Mouse (Mus musculus): ENCODE measurements at regions not wholly inside any gene's neighbourhood (a gene's known extent, or its start where the extent isn't known, plus 50 kb on each side); places are given as distances from the start of the nearest gene placed in this dataset.

DNA sequence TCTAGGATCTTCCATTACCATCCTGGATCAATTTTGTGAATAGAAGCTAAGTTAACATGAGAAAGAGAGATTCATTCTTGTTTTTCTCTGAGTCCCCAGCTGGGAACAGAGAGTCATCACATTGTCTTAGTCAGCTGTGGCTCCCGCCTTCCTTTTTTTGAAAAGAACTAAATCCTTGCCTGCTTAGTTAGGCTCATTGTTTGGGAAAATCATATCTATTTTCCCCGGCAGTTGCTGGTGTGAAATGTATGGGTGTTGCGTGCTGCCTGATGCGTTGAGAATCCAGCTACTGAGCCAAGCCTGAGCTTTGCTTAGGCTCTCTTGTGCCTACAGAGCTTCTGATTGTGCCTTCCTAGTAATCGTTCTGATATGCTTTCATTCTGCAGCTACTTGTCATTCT lies 66.3 kb downstream of the Fam50b start:
- H3K9ac ChIP-seq, result no peak overlapping the region
- no peak overlapping the region for H3K27ac ChIP-seq
- no peaks in the 10 kb centered on the region for H3K36me3 ChIP-seq
- no peaks in the 10 kb centered on the region for H3K27me3 ChIP-seq
- ATAC-seq (ENCODE audit: low FRiP score, low read depth), result no peak
- WGBS, result 81% methylated on average over 5 of the region's 5 CpGs
- H3K9me3 ChIP-seq, result no peaks in the 10 kb centered on the region
- no peak overlapping the region for H3K4me2 ChIP-seq (replicated peaks)
- H3K4me3 ChIP-seq, result no peak overlapping the region
- H3K4me1 ChIP-seq, result no peaks in the 10 kb centered on the region

- 36% methylated on average over 9 of the region's 9 CpGs for WGBS
- Histone ChIP-seq H3K4me3 (no peak overlapping the region), H3K27me3 (no peaks in the 10 kb centered on the region), H3K4me1 (peaks cover 16% of the 10 kb centered on the region; the same call in 1 of the 2 replicates), H3K36me3 (no peaks in the 10 kb centered on the region), H3K9me3 (no peaks in the 10 kb centered on the region), H3K9ac (no peak overlapping the region), H3K27ac (peak overlapping the region; percentile 74), H3K4me2 (replicated peaks) (no peak overlapping the region)
- ATAC-seq (ENCODE audit: low FRiP score, low read depth), result peak; percentile 57; the same call in 1 of the 2 replicates
Measured at GRCm38 (mm10) chr13:34806532-34807092, 68.5 kb upstream of the Prpf4b start.

GRCm38 (mm10) chr13:34809536-34809935 lies 65.6 kb upstream of the Prpf4b start:
- no peak for ATAC-seq (ENCODE audit: low FRiP score, low read depth)

GRCm38 (mm10) chr13:34814161-34815056 lies 60.7 kb upstream of the Prpf4b start:
- Histone ChIP-seq H3K4me3 (no peak overlapping the region), H3K4me1 (peaks cover 23% of the 10 kb centered on the region), H3K36me3 (no peaks in the 10 kb centered on the region), H3K27ac (peak overlapping the region; percentile 83), H3K9ac (peak overlapping the region; percentile 31), H3K27me3 (no peaks in the 10 kb centered on the region), H3K9me3 (peaks cover 8% of the 10 kb centered on the region), H3K4me2 (replicated peaks) (peak overlapping the region; percentile 44)
- 19% methylated on average over 18 of the region's 18 CpGs for WGBS
- peak; percentile 85 for ATAC-seq (ENCODE audit: low FRiP score, low read depth)

More at GRCm38 (mm10) chr13:34809536-34809935, 65.6 kb upstream of the Prpf4b start:
- Histone ChIP-seq H3K36me3 (no peaks in the 10 kb centered on the region), H3K27me3 (no peaks in the 10 kb centered on the region), H3K9me3 (peaks cover 8% of the 10 kb centered on the region), H3K4me2 (replicated peaks) (no peak overlapping the region), H3K4me1 (peaks cover 22% of the 10 kb centered on the region), H3K9ac (no peak overlapping the region), H3K27ac (no peak overlapping the region), H3K4me3 (no peak overlapping the region)
- WGBS, result 89% methylated on average over 1 of the region's 1 CpGs

DNA sequence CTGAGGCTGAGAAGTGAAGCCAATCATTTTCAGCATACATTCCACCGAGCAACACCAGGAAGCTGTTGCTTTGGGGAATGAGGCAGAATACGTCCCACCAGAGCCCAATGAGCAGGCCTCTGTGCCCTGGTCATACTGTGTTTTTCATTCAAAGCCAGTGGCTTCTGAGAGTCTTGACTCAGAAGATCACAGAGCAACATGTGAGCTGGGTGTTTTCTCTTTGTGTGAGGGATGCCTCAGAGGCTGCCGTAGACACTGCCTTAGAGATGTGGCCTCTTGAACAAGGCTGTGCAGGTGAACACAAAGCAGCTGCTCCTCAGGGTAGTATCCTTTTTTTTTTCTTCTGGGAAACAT lies 60.1 kb upstream of the Prpf4b start:
- Histone ChIP-seq H3K27me3 (no peaks in the 10 kb centered on the region), H3K4me1 (peaks cover 23% of the 10 kb centered on the region), H3K36me3 (no peaks in the 10 kb centered on the region), H3K27ac (peak overlapping the region; percentile 83), H3K9ac (peak overlapping the region; percentile 31), H3K9me3 (peaks cover 8% of the 10 kb centered on the region), H3K4me2 (replicated peaks) (peak overlapping the region; percentile 44), H3K4me3 (no peak overlapping the region)
- no peak; the same call in 1 of the 2 replicates for ATAC-seq (ENCODE audit: low FRiP score, low read depth)
- WGBS, result 41% methylated on average over 3 of the region's 3 CpGs

- Histone ChIP-seq H3K4me2 (replicated peaks) (no peak overlapping the region), H3K27ac (no peak overlapping the region), H3K4me3 (no peak overlapping the region), H3K27me3 (no peaks in the 10 kb centered on the region), H3K9me3 (peaks cover 2% of the 10 kb centered on the region; the same call in 1 of the 2 replicates), H3K4me1 (peaks cover 28% of the 10 kb centered on the region), H3K9ac (no peak overlapping the region), H3K36me3 (no peaks in the 10 kb centered on the region)
- WGBS, result 87% methylated on average over 5 of the region's 5 CpGs
- no peak for ATAC-seq (ENCODE audit: low FRiP score, low read depth)
Measured at GRCm38 (mm10) chr13:34818211-34818610, 56.9 kb upstream of the Prpf4b start.

DNA sequence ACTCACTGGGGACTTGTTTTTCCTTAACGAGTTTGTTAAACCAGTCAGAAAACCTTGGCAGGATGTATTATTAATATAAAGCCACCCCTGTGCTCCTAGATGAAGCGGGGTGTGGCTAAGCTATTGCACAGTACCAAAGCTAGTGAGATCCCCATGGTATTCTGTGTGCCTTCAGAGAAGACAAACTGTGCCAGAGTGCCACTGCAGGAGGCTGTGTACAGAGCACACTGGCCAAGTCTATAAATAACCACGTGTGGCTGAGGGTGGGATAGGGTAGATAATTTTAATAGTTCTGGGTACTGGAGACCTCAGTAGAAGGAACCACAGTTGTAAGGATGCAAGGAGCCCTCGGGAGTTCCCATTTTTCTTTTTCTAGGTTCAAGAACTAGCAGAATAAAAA lies 54.7 kb upstream of the Prpf4b start:
- Histone ChIP-seq H3K9me3 (no peaks in the 10 kb centered on the region), H3K4me3 (no peak overlapping the region), H3K4me2 (replicated peaks) (no peak overlapping the region), H3K9ac (no peak overlapping the region), H3K27ac (no peak overlapping the region), H3K4me1 (peaks cover 13% of the 10 kb centered on the region), H3K36me3 (no peaks in the 10 kb centered on the region), H3K27me3 (no peaks in the 10 kb centered on the region)
- WGBS, result 55% methylated on average over 4 of the region's 4 CpGs
- peak; percentile 89 for ATAC-seq (ENCODE audit: low FRiP score, low read depth)

- Histone ChIP-seq H3K36me3 (no peaks in the 10 kb centered on the region), H3K9me3 (no peaks in the 10 kb centered on the region), H3K4me3 (no peak overlapping the region), H3K9ac (no peak overlapping the region), H3K4me1 (0 out of 2 replicates have a peak, but pooled peaks cover 4% of the 10 kb centered on the region), H3K27me3 (no peaks in the 10 kb centered on the region), H3K27ac (no peak overlapping the region), H3K4me2 (replicated peaks) (no peak overlapping the region)
- no peak for ATAC-seq (ENCODE audit: low FRiP score, low read depth)
- 83% methylated on average over 3 of the region's 3 CpGs for WGBS
Measured at GRCm38 (mm10) chr13:34821946-34822345, 53.2 kb upstream of the Prpf4b start.

DNA sequence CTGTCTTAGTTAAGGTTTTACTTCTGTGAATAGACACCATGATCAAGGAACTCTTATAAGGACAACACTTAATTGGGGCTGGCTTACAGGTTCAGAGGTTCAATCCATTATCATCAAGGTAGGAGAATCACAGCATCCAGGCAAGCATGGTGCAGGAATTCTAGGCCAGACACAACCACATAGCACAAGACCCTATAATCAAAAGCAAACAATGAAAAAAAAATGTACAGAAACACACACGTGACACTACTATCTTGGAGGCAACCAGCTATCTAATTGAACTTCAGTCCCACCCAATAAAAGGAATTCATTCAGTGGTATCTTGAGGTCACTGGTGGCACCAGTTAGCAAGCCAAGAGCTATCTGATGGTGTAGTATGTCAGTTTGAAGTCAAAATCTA lies 50.9 kb upstream of the Prpf4b start:
- 77% methylated on average over 1 of the region's 1 CpGs for WGBS
- 0 out of 2 replicates have a peak, but pooled peaks cover 4% of the 10 kb centered on the region for H3K4me1 ChIP-seq
- H3K27ac ChIP-seq, result no peak overlapping the region
- H3K27me3 ChIP-seq, result no peaks in the 10 kb centered on the region
- H3K36me3 ChIP-seq, result no peaks in the 10 kb centered on the region
- no peaks in the 10 kb centered on the region for H3K9me3 ChIP-seq
- H3K4me2 ChIP-seq (replicated peaks), result no peak overlapping the region
- no peak overlapping the region for H3K4me3 ChIP-seq
- no peak overlapping the region for H3K9ac ChIP-seq
- no peak for ATAC-seq (ENCODE audit: low FRiP score, low read depth)

All from limb, embryonic 13.5 days (tissue).